Mouse (Mus musculus): ENCODE results near the gene Eda. TPM values are rescaled to one million over a fixed set of nuclear protein-coding genes. Genes with fewer than 3 reads are reported as not detected.

Gene Eda
- polyA plus RNA-seq, 1 experiment from 2014 or later = 0.53 TPM

- DNase-seq (no peak), ATAC-seq (no peak)
- no peaks in the 10 kb centered on the region for H3K27me3 ChIP-seq (ENCODE audit: insufficient read depth, low read length)
- no peak overlapping the region for H3K9ac ChIP-seq (replicated peaks)
- no peak overlapping the region for H3K27ac ChIP-seq (ENCODE audit: low read depth)
- 40% methylated on average over 2 of the region's 2 CpGs for WGBS (ENCODE audit: insufficient replicate concordance)
- H3K4me2 ChIP-seq (ENCODE audit: low read depth, low read length) = no peak overlapping the region
- no peak for TF ChIP-seq CTCF (IDR thresholded peaks at IDR 0.05; ENCODE audit: low read depth)
- TF ChIP-seq EP300 (IDR thresholded peaks at IDR 0.05; ENCODE audit: low read depth) = no peak
- H3K36me3 ChIP-seq (replicated peaks; ENCODE audit: insufficient read depth, low read length) = no peaks in the 10 kb centered on the region
- no peaks in the 10 kb centered on the region for H3K9me3 ChIP-seq (ENCODE audit: low read length)
- H3K4me1 ChIP-seq (ENCODE audit: insufficient read depth) = no peaks in the 10 kb centered on the region
- H3K4me3 ChIP-seq (ENCODE audit: low read depth, low read length) = no peak overlapping the region
Observed at GRCm38 (mm10) chrX:100340687-100341086, 365.3 kb downstream of the Eda start.

GRCm38 (mm10) chrX:100344433-100344832 lies 369.0 kb downstream of the Eda start:
- no peaks in the 10 kb centered on the region for H3K27me3 ChIP-seq (ENCODE audit: insufficient read depth, low read length)
- H3K4me2 ChIP-seq (ENCODE audit: low read depth, low read length) = no peak overlapping the region
- TF ChIP-seq EP300 (IDR thresholded peaks at IDR 0.05; ENCODE audit: low read depth) = no peak
- no peak for TF ChIP-seq CTCF (IDR thresholded peaks at IDR 0.05; ENCODE audit: low read depth)
- H3K36me3 ChIP-seq (replicated peaks; ENCODE audit: insufficient read depth, low read length) = no peaks in the 10 kb centered on the region
- ATAC-seq (no peak), DNase-seq (no peak)
- 69% methylated on average over 2 of the region's 2 CpGs for WGBS (ENCODE audit: insufficient replicate concordance)
- no peak overlapping the region for H3K9ac ChIP-seq (replicated peaks)
- H3K4me1 ChIP-seq (ENCODE audit: insufficient read depth) = no peaks in the 10 kb centered on the region
- H3K4me3 ChIP-seq (ENCODE audit: low read depth, low read length) = no peak overlapping the region
- no peaks in the 10 kb centered on the region for H3K9me3 ChIP-seq (ENCODE audit: low read length)
- H3K27ac ChIP-seq (ENCODE audit: low read depth) = no peak overlapping the region

- Histone ChIP-seq H3K9ac (replicated peaks) (no peak overlapping the region), H3K4me2 (ENCODE audit: low read depth, low read length) (no peak overlapping the region), H3K4me3 (ENCODE audit: low read depth, low read length) (no peak overlapping the region), H3K27ac (ENCODE audit: low read depth) (no peak overlapping the region), H3K27me3 (ENCODE audit: insufficient read depth, low read length) (peaks cover 3% of the 10 kb centered on the region; the same call in 1 of the 2 replicates), H3K36me3 (replicated peaks; ENCODE audit: insufficient read depth, low read length) (no peaks in the 10 kb centered on the region), H3K4me1 (ENCODE audit: insufficient read depth) (no peaks in the 10 kb centered on the region), H3K9me3 (ENCODE audit: low read length) (no peaks in the 10 kb centered on the region)
- no peak for TF ChIP-seq EP300 (IDR thresholded peaks at IDR 0.05; ENCODE audit: low read depth)
- no peak for TF ChIP-seq CTCF (IDR thresholded peaks at IDR 0.05; ENCODE audit: low read depth)
- DNase-seq (no peak), ATAC-seq (no peak)
- WGBS (ENCODE audit: insufficient replicate concordance) = 84% methylated on average over 2 of the region's 2 CpGs
Observed at GRCm38 (mm10) chrX:100356974-100357373, 381.6 kb downstream of the Eda start.

GRCm38 (mm10) chrX:100389887-100390286 lies 414.5 kb downstream of the Eda start:
- TF ChIP-seq EP300 (IDR thresholded peaks at IDR 0.05; ENCODE audit: low read depth) (no peak), CTCF (IDR thresholded peaks at IDR 0.05; ENCODE audit: low read depth) (no peak)
- no peak for ATAC-seq
- no peak overlapping the region for H3K4me3 ChIP-seq (ENCODE audit: low read depth, low read length)

GRCm38 (mm10) chrX:100392304-100392703 lies 416.9 kb downstream of the Eda start:
- TF ChIP-seq CTCF (IDR thresholded peaks at IDR 0.05; ENCODE audit: low read depth) (peak; percentile 67), EP300 (IDR thresholded peaks at IDR 0.05; ENCODE audit: low read depth) (no peak)
- DNase-seq (peak; percentile 22), ATAC-seq (no peak)
- H3K9ac ChIP-seq (replicated peaks) = no peak overlapping the region
- H3K4me2 ChIP-seq (ENCODE audit: low read depth, low read length) = no peak overlapping the region
- 35% methylated on average over 6 of the region's 6 CpGs for WGBS (ENCODE audit: insufficient replicate concordance)
- no peaks in the 10 kb centered on the region for H3K36me3 ChIP-seq (replicated peaks; ENCODE audit: insufficient read depth, low read length)
- no peak overlapping the region for H3K4me3 ChIP-seq (ENCODE audit: low read depth, low read length)
- no peaks in the 10 kb centered on the region for H3K4me1 ChIP-seq (ENCODE audit: insufficient read depth)
- no peaks in the 10 kb centered on the region for H3K9me3 ChIP-seq (ENCODE audit: low read length)
- no peaks in the 10 kb centered on the region for H3K27me3 ChIP-seq (ENCODE audit: insufficient read depth, low read length)
- H3K27ac ChIP-seq (ENCODE audit: low read depth) = no peak overlapping the region

More at GRCm38 (mm10) chrX:100389887-100390286, 414.5 kb downstream of the Eda start:
- Histone ChIP-seq H3K4me1 (ENCODE audit: insufficient read depth) (no peaks in the 10 kb centered on the region), H3K4me2 (ENCODE audit: low read depth, low read length) (no peak overlapping the region), H3K27ac (ENCODE audit: low read depth) (no peak overlapping the region), H3K27me3 (ENCODE audit: insufficient read depth, low read length) (no peaks in the 10 kb centered on the region), H3K9me3 (ENCODE audit: low read length) (no peaks in the 10 kb centered on the region), H3K9ac (replicated peaks) (no peak overlapping the region), H3K36me3 (replicated peaks; ENCODE audit: insufficient read depth, low read length) (no peaks in the 10 kb centered on the region)
- DNase-seq = no peak
- WGBS (ENCODE audit: insufficient replicate concordance) = 85% methylated on average over 1 of the region's 1 CpGs

- no peak for DNase-seq
- no peak for ATAC-seq
- 70% methylated on average over 7 of the region's 7 CpGs for WGBS (ENCODE audit: insufficient replicate concordance)
- Histone ChIP-seq H3K4me2 (ENCODE audit: low read depth, low read length) (no peak overlapping the region), H3K9me3 (ENCODE audit: low read length) (no peaks in the 10 kb centered on the region), H3K4me1 (ENCODE audit: insufficient read depth) (no peaks in the 10 kb centered on the region), H3K27me3 (ENCODE audit: insufficient read depth, low read length) (no peaks in the 10 kb centered on the region), H3K36me3 (replicated peaks; ENCODE audit: insufficient read depth, low read length) (no peaks in the 10 kb centered on the region), H3K27ac (ENCODE audit: low read depth) (no peak overlapping the region), H3K4me3 (ENCODE audit: low read depth, low read length) (no peak overlapping the region), H3K9ac (replicated peaks) (no peak overlapping the region)
- no peak for TF ChIP-seq CTCF (IDR thresholded peaks at IDR 0.05; ENCODE audit: low read depth)
- TF ChIP-seq EP300 (IDR thresholded peaks at IDR 0.05; ENCODE audit: low read depth) = no peak
Observed at GRCm38 (mm10) chrX:100394223-100394861, 418.9 kb downstream of the Eda start.
